Mouse (Mus musculus) NIH3T3 (cell line): ENCODE measurements at regions not wholly inside any gene's neighbourhood (a gene's known extent, or its start where the extent isn't known, plus 50 kb on each side); places are given as distances from the start of the nearest gene placed in this dataset.

Experiments used
- DNase-seq: peaks from one replicate; pipeline ENCODE4 v3.0.0-alpha.2; 2012; ENCODE audit warnings: low read depth

- peak; percentile 8 for DNase-seq
Measured at GRCm38 (mm10) chr2:57613243-57613642, 375.8 kb downstream of the Gpd2 start.

GRCm38 (mm10) chr2:57614587-57614991 is 377.2 kb downstream of the Gpd2 start:
- no peak for DNase-seq

- no peak for DNase-seq
Measured at GRCm38 (mm10) chr2:57616525-57617225, 379.2 kb downstream of the Gpd2 start.

GRCm38 (mm10) chr2:57617258-57617657 is 379.8 kb downstream of the Gpd2 start:
- no peak for DNase-seq

GRCm38 (mm10) chr2:57644117-57644516 is 353.6 kb upstream of the Galnt5 start:
- no peak for DNase-seq

DNA sequence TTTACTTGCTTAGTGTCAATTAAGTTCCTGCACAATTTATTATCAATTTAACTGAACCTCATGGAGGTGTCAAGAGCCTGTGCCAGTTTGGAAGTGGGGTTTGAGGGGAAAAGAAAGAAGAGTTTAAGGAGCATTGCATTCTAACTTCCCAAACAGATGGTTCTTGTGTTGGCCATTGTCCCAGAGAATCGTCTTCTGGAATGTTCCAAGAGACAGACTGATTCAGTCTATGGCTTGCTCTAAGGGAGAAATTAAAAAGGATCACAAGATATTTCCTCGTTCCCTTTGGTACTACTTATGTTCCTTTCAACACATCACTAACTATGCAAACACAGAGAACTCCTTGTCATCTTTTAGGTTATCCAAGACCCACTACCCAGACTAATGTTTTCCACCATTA is 353.1 kb upstream of the Galnt5 start:
- no peak for DNase-seq

GRCm38 (mm10) chr2:57649002-57649401 is 348.7 kb upstream of the Galnt5 start:
- no peak for DNase-seq

DNA sequence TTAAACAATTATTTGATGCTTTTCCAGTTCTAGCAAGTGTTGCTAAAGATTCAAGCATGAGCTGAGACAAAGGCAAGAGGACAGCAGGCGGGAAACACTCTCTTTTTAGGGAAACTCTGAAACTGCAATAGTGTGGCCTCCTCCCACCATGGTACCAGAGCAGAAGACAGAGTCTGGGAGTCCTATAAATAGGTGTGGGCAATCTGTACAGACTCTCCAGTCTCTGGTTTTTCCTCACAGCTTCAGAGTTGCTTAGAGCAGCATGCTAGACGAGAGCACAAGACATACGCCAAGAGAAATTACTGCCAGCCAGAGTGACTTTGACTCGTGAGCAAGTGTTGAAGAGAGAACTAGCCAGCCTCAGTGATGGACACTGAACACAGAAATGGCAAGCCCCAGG is 340.3 kb upstream of the Galnt5 start:
- no peak for DNase-seq

GRCm38 (mm10) chr2:57661838-57662237 is 335.8 kb upstream of the Galnt5 start:
- no peak for DNase-seq

- DNase-seq, result peak; percentile 9
Measured at GRCm38 (mm10) chr2:57672007-57672643, 325.6 kb upstream of the Galnt5 start.

GRCm38 (mm10) chr2:57689877-57690276 is 307.8 kb upstream of the Galnt5 start:
- DNase-seq, result no peak

DNA sequence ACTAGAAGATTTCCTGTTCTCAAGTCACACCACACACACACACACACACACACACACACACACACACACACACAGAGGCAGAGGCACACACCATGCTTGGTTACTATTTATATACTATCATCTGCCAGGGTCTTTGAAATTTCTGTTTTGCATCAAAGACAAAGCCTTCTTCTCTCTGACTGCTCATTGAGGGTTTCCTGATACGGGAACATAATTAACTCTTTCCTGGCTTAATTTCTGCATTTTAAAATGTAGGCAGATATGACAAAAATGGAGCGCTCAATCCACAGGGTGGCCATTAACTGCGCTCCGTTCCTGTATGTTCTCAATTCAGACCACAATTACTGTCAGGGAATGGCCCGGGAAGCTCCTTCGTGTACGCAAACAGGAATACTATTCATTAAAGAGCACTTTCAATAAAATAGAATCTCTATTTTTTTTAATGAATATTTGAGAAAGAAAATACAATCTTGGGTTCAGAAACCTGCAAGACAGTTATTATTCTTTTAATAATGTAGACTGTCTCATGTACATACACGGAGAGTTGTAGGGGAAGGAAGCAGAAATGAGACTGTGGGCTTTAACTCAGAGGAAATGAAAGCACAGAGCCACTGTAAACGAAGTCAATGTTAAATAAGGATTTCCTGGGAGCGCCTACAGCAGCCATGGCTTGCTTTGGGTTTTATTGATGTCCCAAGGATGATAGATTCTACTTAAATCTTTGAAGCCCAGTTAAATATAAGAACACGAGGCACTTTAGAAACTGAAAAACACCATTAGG is 300.5 kb upstream of the Galnt5 start:
- DNase-seq, result no peak

DNA sequence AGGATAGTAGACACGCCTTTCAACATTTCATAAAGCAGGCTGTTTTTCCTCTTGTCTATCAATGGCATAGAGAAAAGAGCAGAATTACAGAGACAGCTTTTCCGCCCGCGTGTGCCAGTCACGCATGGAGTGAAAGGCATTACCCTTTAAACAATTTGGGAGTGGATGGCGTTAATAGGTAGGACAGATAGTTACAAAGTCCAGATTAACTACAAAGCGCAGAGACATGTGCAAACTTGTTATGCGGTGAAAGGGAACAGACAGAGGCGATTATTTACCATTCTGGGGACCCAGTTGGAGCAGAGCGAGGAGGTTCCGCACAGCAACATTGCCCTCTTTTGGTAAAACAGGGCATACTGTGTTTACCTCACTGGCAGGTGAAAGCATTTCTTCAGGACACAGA is 299.0 kb upstream of the Galnt5 start:
- peak; percentile 59 for DNase-seq

DNA sequence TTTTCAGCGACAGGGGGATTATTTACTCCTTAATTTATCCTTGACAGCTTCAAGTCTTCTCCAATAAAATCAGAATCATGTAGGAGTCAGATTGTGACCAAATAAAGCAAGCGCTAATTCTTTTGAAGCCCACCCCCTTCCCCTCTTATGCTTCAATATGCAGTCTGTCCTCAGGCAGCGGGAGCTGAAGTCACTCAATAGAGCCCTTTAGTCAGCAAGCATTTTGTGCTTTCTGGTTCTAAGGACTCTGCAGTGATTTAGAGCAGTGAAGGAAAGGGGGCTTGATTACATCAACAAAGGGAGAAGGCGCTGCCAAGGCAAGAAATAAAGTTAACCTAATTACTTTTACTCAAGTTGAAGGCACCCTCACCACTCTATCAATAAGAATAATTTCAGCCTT is 298.5 kb upstream of the Galnt5 start:
- no peak for DNase-seq

- DNase-seq, result no peak
Measured at GRCm38 (mm10) chr2:57716754-57717510, 280.8 kb upstream of the Galnt5 start.
